Mouse (Mus musculus) activated CD4-positive, CD25-positive, alpha-beta regulatory T cell (primary cell): ENCODE results near the gene Nkx1-2. TPM values are rescaled to one million over a fixed set of nuclear protein-coding genes. Genes with fewer than 3 reads are reported as not detected.

ENCODE experiments used
- polyA plus RNA-seq, 2 experiments: library from polyadenylated mRNA; unstranded; fragments of 100-300 nt; shearing (Covaris generic); gene quantifications; one replicate each; pipeline ENCODE4 v1.2.1; 2017

The Nkx1-2 gene
- polyA plus RNA-seq = not detected

DNA sequence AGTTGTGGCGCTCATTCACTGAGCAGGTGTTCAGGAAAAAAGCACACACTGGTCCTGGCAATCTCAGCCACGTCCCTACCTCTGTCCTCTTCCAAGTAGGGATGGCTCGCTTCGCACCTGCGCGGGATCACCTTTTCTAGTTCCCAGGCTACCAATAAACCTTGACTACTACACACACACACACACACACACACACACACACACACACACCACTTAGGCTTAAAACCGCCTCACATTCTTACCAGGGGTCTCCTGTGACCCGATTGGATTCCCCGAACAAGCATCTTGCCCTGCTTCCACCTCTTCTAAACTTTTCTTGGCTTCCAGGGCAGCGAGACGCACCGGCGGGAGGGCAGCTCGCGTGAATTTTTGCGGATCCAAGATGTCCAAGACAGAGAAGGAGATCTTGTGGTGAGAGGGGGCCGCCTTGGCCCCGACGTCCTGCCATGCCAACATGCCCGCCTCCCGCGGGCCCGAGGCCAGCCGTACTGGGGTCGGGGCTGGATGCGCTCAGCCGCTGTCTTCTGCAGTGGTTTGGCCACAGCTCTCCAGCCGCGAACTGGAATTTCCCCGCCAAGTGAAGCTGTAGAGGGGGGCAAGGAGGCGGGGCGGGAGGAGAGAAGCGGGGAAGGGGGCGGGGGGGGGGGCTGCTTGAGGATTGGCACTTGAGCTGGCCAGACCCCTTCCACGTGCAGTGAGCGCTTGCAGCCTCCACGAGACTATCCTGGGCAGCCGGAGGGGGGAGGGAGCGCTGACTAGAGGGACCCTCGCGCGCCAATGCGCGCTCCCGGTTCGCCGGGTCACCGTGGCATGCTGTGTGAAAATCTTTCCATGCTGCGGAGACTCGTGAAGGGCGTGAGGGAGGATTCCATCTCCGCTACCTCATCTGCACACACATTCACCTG lies at the start of gene Nkx1-2:
Gene Nkx1-2, minus strand, starts transcription at position 567 of the 905 bp plus-strand sequence.

DNA sequence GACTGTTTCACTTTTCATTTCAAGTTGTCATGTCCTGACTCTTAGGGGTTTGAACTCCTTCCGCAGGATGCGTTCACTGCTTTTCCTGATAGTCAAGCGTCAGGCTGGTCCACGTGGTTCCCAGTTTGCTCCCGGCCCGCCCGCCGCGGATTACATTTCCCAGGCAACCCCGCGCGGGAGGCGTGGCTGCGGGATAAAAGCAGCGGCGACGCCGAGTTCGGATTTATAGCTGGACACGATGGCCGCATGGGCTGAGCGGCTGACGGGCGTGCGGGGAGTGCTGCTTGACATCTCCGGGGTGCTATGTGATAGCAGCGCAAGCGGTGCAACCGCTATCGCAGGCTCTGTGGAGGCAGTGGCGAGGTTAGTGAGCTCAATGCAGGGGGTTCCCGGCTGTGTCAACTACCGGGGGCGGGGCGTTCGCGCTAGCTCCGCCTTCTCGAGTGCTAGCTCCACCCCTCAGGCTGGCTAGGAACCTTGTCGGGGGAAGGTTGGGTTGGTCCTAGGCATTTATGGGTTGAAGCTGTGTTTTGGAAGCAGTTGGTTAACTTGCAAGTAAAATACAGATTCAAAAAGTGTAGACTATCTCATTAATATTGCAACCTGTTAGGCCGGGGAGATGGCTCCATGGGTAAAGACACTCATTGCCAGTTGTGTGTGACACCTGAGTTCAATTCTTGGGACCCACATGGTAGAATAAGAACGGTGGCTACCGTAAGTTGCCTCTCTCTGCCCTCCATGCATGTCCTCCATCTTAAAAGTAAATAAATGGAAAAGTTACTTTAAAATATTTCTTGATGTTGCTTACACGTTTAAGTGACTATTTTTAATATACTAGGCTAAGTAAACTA lies 11.3 kb upstream of the Nkx1-2 start, which contains the start of gene Lhpp:
Gene Lhpp, plus strand, starts transcription at position 171 of the 851 bp plus-strand sequence.

DNA sequence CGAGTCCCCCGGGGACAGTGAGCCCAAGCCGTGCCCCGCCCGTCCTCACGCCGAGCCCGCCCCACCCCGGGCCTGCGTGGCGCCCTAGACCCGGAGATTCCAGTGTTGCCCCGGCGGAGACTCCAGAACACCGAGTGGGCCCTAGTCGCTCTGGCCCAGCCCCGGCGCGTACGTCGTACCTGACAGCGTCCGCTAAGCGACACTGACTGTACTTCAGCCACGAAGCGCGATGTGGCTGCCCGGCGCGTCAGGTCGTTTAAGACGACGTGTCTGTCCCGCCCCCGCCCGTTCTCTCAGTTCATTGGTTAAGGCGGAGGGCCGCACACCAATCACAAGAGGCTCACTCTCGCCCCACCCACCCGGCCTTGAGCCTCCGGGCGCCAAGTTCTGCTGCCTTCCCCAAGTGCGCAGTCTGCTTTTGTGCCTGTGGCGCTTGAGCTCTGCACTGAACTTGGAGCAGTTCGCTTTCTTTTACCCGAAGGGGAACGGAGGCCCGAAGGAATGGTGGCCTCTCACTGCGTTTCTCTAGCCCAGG lies 23.3 kb downstream of the Nkx1-2 start, which contains the start of gene Oat:
Gene Oat, minus strand, starts transcription at position 283 of the 535 bp plus-strand sequence.

Other genes starting within 250 kb of the Nkx1-2 start
- 10 to 100 TPM; 47.3 to 81.3 TPM for gene Oat, start 23.2 kb downstream of the Nkx1-2 start, polyA plus RNA-seq
- gene Lhpp, start 11.0 kb upstream of the Nkx1-2 start, polyA plus RNA-seq = 1 to 10 TPM; 2.6 to 3.6 TPM
- 100 to 1,000 TPM; 153 to 165 TPM for gene Fam53b, start 214.2 kb upstream of the Nkx1-2 start, polyA plus RNA-seq